Mouse (Mus musculus) lung, adult 2 months (tissue): ENCODE results near the gene Rexo4. TPM values are rescaled to one million over a fixed set of nuclear protein-coding genes. Genes with fewer than 3 reads are reported as not detected.

Experiments
- DNase-seq: peaks from one replicate; pipeline ENCODE4 v3.0.0; 2022
- H3K4me1 ChIP-seq: fragments of 200-500 bp; 2 replicates; pipeline ENCODE4 v1.6.1; 2011; ENCODE audit warnings: low read length; ENCODE audit not compliant: control insufficient read depth, insufficient read depth
- H3K4me3 ChIP-seq: fragments of 200-500 bp; replicated peaks from 2 replicates; pipeline ENCODE3; 2011; ENCODE audit warnings: low read depth, mild to moderate bottlenecking, control low read depth, low read length; ENCODE audit errors: extremely low read depth
- CTCF ChIP-seq: fragments of 200-500 bp; IDR thresholded peaks from 2 replicates; pipeline ENCODE4 v1.5.1; 2011; ENCODE audit warnings: mild to moderate bottlenecking, low read length, control low read depth; ENCODE audit not compliant: insufficient read depth
- POLR2A ChIP-seq: fragments of 200-500 bp; IDR thresholded peaks from 2 replicates; pipeline ENCODE4 v1.6.1; 2011; ENCODE audit warnings: low read depth, mild to moderate bottlenecking, control low read depth, low read length, borderline replicate concordance; ENCODE audit errors: extremely low read depth
- WGBS: fragments of 180-500 bp; shearing (Covaris S2); methylation state at CpG from one replicate; pipeline ENCODE4 v1.1.7; 2018; 5-methylcytosine and 5-hydroxymethylcytosine counted together
- polyA plus RNA-seq: library from polyadenylated mRNA; depleted of rRNA; stranded (reverse); fragments of >200 nt; gene quantifications from 2 replicates; pipeline ENCODE4 v1.2.3, GENCODE M21; 2012

Gene Rexo4
- polyA plus RNA-seq, 1 experiment = 20.7 TPM

GRCm38 (mm10) chr2:26930390-26930789 is 33.8 kb downstream of the Rexo4 start:
- TF ChIP-seq CTCF (peak; percentile 28; the same call in 1 of the 2 replicates), POLR2A (no peak)
- DNase-seq = peak; percentile 49
- Histone ChIP-seq H3K4me1 (peaks cover 10% of the 10 kb centered on the region), H3K4me3 (no peak overlapping the region)
- WGBS = 12% methylated on average over 1 of the region's 1 CpGs

GRCm38 (mm10) chr2:26927745-26928476 is 36.3 kb downstream of the Rexo4 start:
- TF ChIP-seq POLR2A = no peak
- TF ChIP-seq CTCF = no peak
- no peak overlapping the region for H3K4me3 ChIP-seq
- WGBS = 82% methylated on average over 6 of the region's 6 CpGs
- no peak for DNase-seq
- H3K4me1 ChIP-seq = peaks cover 10% of the 10 kb centered on the region

GRCm38 (mm10) chr2:26921784-26922183 is 42.4 kb downstream of the Rexo4 start:
- 47% methylated on average over 9 of the region's 9 CpGs for WGBS
- H3K4me3 ChIP-seq = no peak overlapping the region
- no peak for DNase-seq
- peaks cover 6% of the 10 kb centered on the region; the same call in 1 of the 2 replicates for H3K4me1 ChIP-seq
- TF ChIP-seq POLR2A = no peak
- TF ChIP-seq CTCF = no peak

GRCm38 (mm10) chr2:26920190-26920855 is 43.9 kb downstream of the Rexo4 start:
- 87% methylated on average over 6 of the region's 6 CpGs for WGBS
- Histone ChIP-seq H3K4me3 (no peak overlapping the region), H3K4me1 (peaks cover 7% of the 10 kb centered on the region; the same call in 1 of the 2 replicates)
- no peak for DNase-seq
- TF ChIP-seq POLR2A (no peak), CTCF (no peak)

GRCm38 (mm10) chr2:26919684-26920083 is 44.5 kb downstream of the Rexo4 start:
- Histone ChIP-seq H3K4me1 (peaks cover 7% of the 10 kb centered on the region; the same call in 1 of the 2 replicates), H3K4me3 (no peak overlapping the region)
- WGBS = 81% methylated on average over 3 of the region's 3 CpGs
- DNase-seq = no peak
- TF ChIP-seq CTCF (no peak), POLR2A (no peak)

- Histone ChIP-seq H3K4me1 (peaks cover 8% of the 10 kb centered on the region), H3K4me3 (peak overlapping the region; percentile 89)
- no peak for DNase-seq
- WGBS = 1% methylated on average over 13 of the region's 13 CpGs
- TF ChIP-seq POLR2A (no peak), CTCF (no peak)
These were observed 47.4 kb downstream of the Rexo4 start for GRCm38 (mm10) chr2:26916738-26917137.

- Histone ChIP-seq H3K4me1 (peaks cover 13% of the 10 kb centered on the region), H3K4me3 (peak within 1 kb of the TSS; percentile 89)
- under 1% methylated on average over 47 of the region's 47 CpGs for WGBS
- DNase-seq = peak; percentile 77
- TF ChIP-seq CTCF (no peak), POLR2A (peak; percentile 88; the same call in 1 of the 2 replicates)
These were observed 48.1 kb downstream of the Rexo4 start, which contains the start of the genes Surf2 and Surf1 for GRCm38 (mm10) chr2:26915927-26916728. Gene Surf2, plus strand, starts transcription at chr2:26916367. Gene Surf1, minus strand, starts transcription at chr2:26916530.

GRCm38 (mm10) chr2:26914148-26914941 is 49.8 kb downstream of the Rexo4 start:
- no peak for TF ChIP-seq CTCF
- no peak for TF ChIP-seq POLR2A
- DNase-seq = no peak
- H3K4me1 ChIP-seq = peaks cover 13% of the 10 kb centered on the region
- WGBS = 61% methylated on average over 8 of the region's 8 CpGs
- no peak overlapping the region for H3K4me3 ChIP-seq
